Mouse (Mus musculus) natural killer cell, adult 2 months (primary cell): ENCODE data around the gene Nostrin.

Source experiments
- DNase-seq, 2 experiments: peaks; one replicate each; pipeline ENCODE4 v3.0.0; 2022; ENCODE audit warnings: low spot score in 2 of 2

Nostrin gene

GRCm38 (mm10) chr2:69135661-69136576 lies at the start of gene Nostrin:
Gene Nostrin, plus strand, starts transcription at chr2:69135800.
- no peak for DNase-seq

- no peak for DNase-seq
Measured at GRCm38 (mm10) chr2:69086505-69087260, 48.9 kb upstream of the Nostrin start.

GRCm38 (mm10) chr2:69095836-69096235 lies 39.8 kb upstream of the Nostrin start:
- no peak for DNase-seq

GRCm38 (mm10) chr2:69096821-69097220 lies 38.8 kb upstream of the Nostrin start:
- no peak for DNase-seq

- DNase-seq, result no peak
Measured at GRCm38 (mm10) chr2:69097526-69097925, 38.1 kb upstream of the Nostrin start.

- no peak for DNase-seq
Measured at GRCm38 (mm10) chr2:69098701-69099100, 36.9 kb upstream of the Nostrin start.

GRCm38 (mm10) chr2:69099147-69099546 lies 36.5 kb upstream of the Nostrin start:
- DNase-seq, result no peak

- peak in 1 of 2 experiments; percentile 11 for DNase-seq
Measured at GRCm38 (mm10) chr2:69100706-69101105, 34.9 kb upstream of the Nostrin start.

GRCm38 (mm10) chr2:69103526-69103925 lies 32.1 kb upstream of the Nostrin start:
- no peak for DNase-seq

GRCm38 (mm10) chr2:69104511-69105145 lies 31.0 kb upstream of the Nostrin start:
- no peak for DNase-seq

GRCm38 (mm10) chr2:69109246-69109645 lies 26.4 kb upstream of the Nostrin start:
- no peak for DNase-seq

- no peak for DNase-seq
Measured at GRCm38 (mm10) chr2:69109710-69110109, 25.9 kb upstream of the Nostrin start.

- no peak for DNase-seq
Measured at GRCm38 (mm10) chr2:69112609-69113008, 23.0 kb upstream of the Nostrin start.

GRCm38 (mm10) chr2:69113829-69114547 lies 21.6 kb upstream of the Nostrin start:
- no peak for DNase-seq

GRCm38 (mm10) chr2:69115921-69116320 lies 19.7 kb upstream of the Nostrin start:
- DNase-seq, result no peak

GRCm38 (mm10) chr2:69116767-69117166 lies 18.8 kb upstream of the Nostrin start:
- no peak for DNase-seq

GRCm38 (mm10) chr2:69118994-69119393 lies 16.6 kb upstream of the Nostrin start:
- DNase-seq, result no peak

- DNase-seq, result no peak
Measured at GRCm38 (mm10) chr2:69119718-69120117, 15.9 kb upstream of the Nostrin start.

GRCm38 (mm10) chr2:69121681-69122080 lies 13.9 kb upstream of the Nostrin start:
- no peak for DNase-seq

- no peak for DNase-seq
Measured at GRCm38 (mm10) chr2:69125425-69125824, 10.2 kb upstream of the Nostrin start.

GRCm38 (mm10) chr2:69128321-69128720 lies 7.3 kb upstream of the Nostrin start:
- DNase-seq, result no peak
